Mouse (Mus musculus): Measurements from ENCODE around the gene Olfr1310. TPM values are rescaled to one million over a fixed set of nuclear protein-coding genes. Genes with fewer than 3 reads are reported as not detected.

Gene Olfr1310
- polyA plus RNA-seq, 1 experiment: not detected

DNA sequence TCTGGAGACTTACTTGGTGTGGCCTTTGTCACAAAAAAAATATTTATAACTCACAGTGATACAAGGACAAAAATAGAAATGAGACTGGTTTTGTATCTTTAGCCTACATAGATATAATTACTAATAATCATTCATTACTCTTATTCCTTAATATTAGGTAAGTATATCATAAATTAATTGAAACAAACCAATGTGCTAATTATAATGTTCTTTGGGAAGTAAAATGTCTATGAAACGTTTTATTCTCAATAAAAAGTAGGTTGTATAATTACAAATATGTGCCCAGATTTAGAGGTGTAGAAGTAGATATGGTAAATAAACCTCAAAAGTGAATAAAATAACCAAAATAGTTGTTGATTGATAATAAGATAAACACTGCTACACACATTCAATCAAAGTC, 47.7 kb downstream of the Olfr1310 start, which contains the start of gene Olfr1308:
TSS of gene Olfr1308 (minus strand) at position 101 of the 400 bp plus-strand sequence.
- Histone ChIP-seq H3K79me3 (ENCODE audit: low read depth) (no peaks in the 10 kb centered on the region), H3K4me3 (ENCODE audit: insufficient read depth, poor library complexity, severe bottlenecking) (no peak within 1 kb of the TSS), H3K36me3 (ENCODE audit: control insufficient read depth, insufficient read depth) (no peaks in the 10 kb centered on the region), H3ac (ENCODE audit: control insufficient read depth, insufficient read length, low read depth) (no peak within 1 kb of the TSS), H3K27me3 (ENCODE audit: control insufficient read depth, insufficient read depth, insufficient read length) (no peaks in the 10 kb centered on the region), H3K79me2 (ENCODE audit: control insufficient read depth, insufficient read depth) (no peaks in the 10 kb centered on the region)
- no peak for TF ChIP-seq USF1 (IDR thresholded peaks at IDR 0.05; ENCODE audit: low read depth)
- TF ChIP-seq MYOG (IDR thresholded peaks at IDR 0.05; ENCODE audit: control insufficient read depth, extremely low read depth, insufficient read length): no peak
- no peak for TF ChIP-seq MYOD1 (IDR thresholded peaks at IDR 0.05; ENCODE audit: control insufficient read depth, insufficient read length, low read depth)
- TF ChIP-seq FOSL1 (IDR thresholded peaks at IDR 0.05; ENCODE audit: insufficient read depth, low read length, poor library complexity, severe bottlenecking): no peak
- TF ChIP-seq MAX (IDR thresholded peaks at IDR 0.05): no peak
- no peak for TF ChIP-seq CEBPB (IDR thresholded peaks at IDR 0.05; ENCODE audit: low read depth)
- no peak for TF ChIP-seq CTCF (IDR thresholded peaks at IDR 0.05; ENCODE audit: control insufficient read depth, insufficient read depth, insufficient read length)

Other genes with a start within 250 kb of the Olfr1310 start
- gene Olfr1302, start 235.3 kb downstream of the Olfr1310 start, polyA plus RNA-seq (2012; fragmentation: generic; extraction: Trizol): not detected
- not detected for gene Olfr1303, start 192.4 kb downstream of the Olfr1310 start, polyA plus RNA-seq (2012; fragmentation: generic; extraction: Trizol)
- gene Olfr1305, start 135.6 kb downstream of the Olfr1310 start, polyA plus RNA-seq (2012; fragmentation: generic; extraction: Trizol): not detected
- not detected for gene Olfr1306, start 96.4 kb downstream of the Olfr1310 start, polyA plus RNA-seq (2012; fragmentation: generic; extraction: Trizol)
- gene Olfr1307, start 63.3 kb downstream of the Olfr1310 start, polyA plus RNA-seq (2012; fragmentation: generic; extraction: Trizol): not detected
- not detected for gene Olfr1308, start 47.8 kb downstream of the Olfr1310 start, polyA plus RNA-seq (2012; fragmentation: generic; extraction: Trizol)
- gene Olfr1309, start 22.4 kb downstream of the Olfr1310 start, polyA plus RNA-seq (2012; fragmentation: generic; extraction: Trizol): not detected
- not detected for gene Olfr1311, start 11.7 kb upstream of the Olfr1310 start, polyA plus RNA-seq (2012; fragmentation: generic; extraction: Trizol)
- not detected for gene Olfr1312, start 37.5 kb upstream of the Olfr1310 start, polyA plus RNA-seq (2012; fragmentation: generic; extraction: Trizol)
- gene Olfr1313, start 65.1 kb upstream of the Olfr1310 start, polyA plus RNA-seq (2012; fragmentation: generic; extraction: Trizol): not detected
- gene Olfr1314, start 84.1 kb upstream of the Olfr1310 start, polyA plus RNA-seq (2012; fragmentation: generic; extraction: Trizol): not detected
- gene Olfr1315-ps1, start 102.7 kb upstream of the Olfr1310 start, polyA plus RNA-seq (2012; fragmentation: generic; extraction: Trizol): not detected
- not detected for gene Olfr1316, start 122.3 kb upstream of the Olfr1310 start, polyA plus RNA-seq (2012; fragmentation: generic; extraction: Trizol)
- not detected for gene Olfr1317, start 127.6 kb upstream of the Olfr1310 start, polyA plus RNA-seq (2012; fragmentation: generic; extraction: Trizol)
- 0.02 TPM for gene Olfr1318, start 141.5 kb upstream of the Olfr1310 start, polyA plus RNA-seq (2012; fragmentation: generic; extraction: Trizol)
- gene Lpcat4, start 226.8 kb upstream of the Olfr1310 start, polyA plus RNA-seq (2012; fragmentation: generic; extraction: Trizol): 28.0 TPM
- 0.02 TPM for gene Nutm1, start 246.6 kb upstream of the Olfr1310 start, polyA plus RNA-seq (2012; fragmentation: generic; extraction: Trizol)
- gene Nop10, start 249.2 kb upstream of the Olfr1310 start, polyA plus RNA-seq (2012; fragmentation: generic; extraction: Trizol): 139 TPM

Data from C2C12 (cell line).